Mouse (Mus musculus) forebrain, embryonic 14.5 days (tissue): ENCODE measurements around the gene Gm15319. TPM values are rescaled to one million over a fixed set of nuclear protein-coding genes. Genes with fewer than 3 reads are reported as not detected.
"Not testable (repeated sequence)": the region's sequence is repeated elsewhere in the genome, so short reads cannot be mapped to it uniquely, and the experiment has no call there.

ENCODE experiments used
- ATAC-seq: fragments of 200-750 bp; cut with Nextera tagmentation; 2 replicates; pipeline ENCODE4 v1.8.0; 2017; ENCODE audit warnings: mild to moderate bottlenecking, moderate library complexity
- DNase-seq: peaks from one replicate; pipeline ENCODE4 v3.0.0-alpha.2; 2015; ENCODE audit warnings: low spot score
- H3K27ac ChIP-seq: fragments of 300-500 bp; sonication (generic); 2 replicates; pipeline ENCODE4 v1.5.1; 2014; ENCODE audit warnings: low read depth, mild to moderate bottlenecking, control low read depth, low read length, moderate library complexity
- H3K27me3 ChIP-seq: fragments of 300-500 bp; sonication (generic); replicated peaks from 2 replicates; pipeline ENCODE4 v1.6.1; 2014; ENCODE audit warnings: low read length, control low read depth, mixed read lengths; ENCODE audit not compliant: control insufficient read depth, insufficient read depth
- H3K36me3 ChIP-seq: fragments of 300-500 bp; sonication (generic); 2 replicates; pipeline ENCODE4 v1.6.1; 2014; ENCODE audit warnings: low read length, control low read depth; ENCODE audit not compliant: control insufficient read depth, insufficient read depth
- H3K4me1 ChIP-seq: fragments of 300-500 bp; sonication (generic); 2 replicates; pipeline ENCODE4 v1.6.1; 2014; ENCODE audit warnings: antibody characterized with exemption, low read length, control low read depth; ENCODE audit not compliant: control insufficient read depth, insufficient read depth
- H3K4me2 ChIP-seq: fragments of 300-500 bp; sonication (generic); 2 replicates; pipeline ENCODE4 v1.6.1; 2014; ENCODE audit warnings: mild to moderate bottlenecking, control low read depth, low read length
- H3K4me3 ChIP-seq: fragments of 300-500 bp; sonication (generic); 2 replicates; pipeline ENCODE4 v1.5.1; 2014; ENCODE audit warnings: low read depth, low read length, control low read depth
- H3K9ac ChIP-seq: fragments of 300-500 bp; sonication (generic); 2 replicates; pipeline ENCODE4 v1.6.1; 2014; ENCODE audit warnings: mild to moderate bottlenecking, low read length, control low read depth, moderate library complexity
- H3K9me3 ChIP-seq: fragments of 300-500 bp; sonication (generic); replicated peaks from 2 replicates; pipeline ENCODE4 v1.6.1; 2016; ENCODE audit warnings: low read length, control low read depth, mixed read lengths; ENCODE audit not compliant: control insufficient read depth
- WGBS: fragments of 180-500 bp; shearing (Covaris S2); extraction: QIAGEN DNeasy Blood & Tissue Kit; methylation state at CpG from one replicate; pipeline ENCODE4 v1.1.7; 2014; 5-methylcytosine and 5-hydroxymethylcytosine counted together
- polyA plus RNA-seq: library from polyadenylated mRNA; unstranded; fragments of >200 nt; fragmentation: Nextera tagmentation; extraction: Ambion mirVana; gene quantifications from 2 replicates; pipeline ENCODE4 v1.2.1, GENCODE M21; 2014

Gm15319 gene
- polyA plus RNA-seq, 1 experiment from 2014 or later = 0.14 TPM

GRCm38 (mm10) chr8:20288878-20289277 lies 74.1 kb downstream of the Gm15319 start:
- not testable (repeated sequence) for H3K9me3 ChIP-seq, H3K9ac ChIP-seq, H3K4me1 ChIP-seq, H3K36me3 ChIP-seq, ATAC-seq, H3K4me3 ChIP-seq, H3K4me2 ChIP-seq, H3K27ac ChIP-seq, H3K27me3 ChIP-seq, DNase-seq
- WGBS = 82% methylated on average over 1 of the region's 3 CpGs

- not testable (repeated sequence) for H3K27ac ChIP-seq, H3K27me3 ChIP-seq, H3K4me1 ChIP-seq, H3K9me3 ChIP-seq, H3K9ac ChIP-seq, H3K36me3 ChIP-seq, ATAC-seq, H3K4me3 ChIP-seq, DNase-seq, H3K4me2 ChIP-seq
- 87% methylated on average over 3 of the region's 3 CpGs for WGBS
Measured at GRCm38 (mm10) chr8:20287706-20288105, 75.3 kb downstream of the Gm15319 start.
